Mouse (Mus musculus): ENCODE measurements around the gene Lins1. TPM values are rescaled to one million over a fixed set of nuclear protein-coding genes. Genes with fewer than 3 reads are reported as not detected.

The Lins1 gene
- polyA plus RNA-seq, 1 experiment, result 3.0 TPM

DNA sequence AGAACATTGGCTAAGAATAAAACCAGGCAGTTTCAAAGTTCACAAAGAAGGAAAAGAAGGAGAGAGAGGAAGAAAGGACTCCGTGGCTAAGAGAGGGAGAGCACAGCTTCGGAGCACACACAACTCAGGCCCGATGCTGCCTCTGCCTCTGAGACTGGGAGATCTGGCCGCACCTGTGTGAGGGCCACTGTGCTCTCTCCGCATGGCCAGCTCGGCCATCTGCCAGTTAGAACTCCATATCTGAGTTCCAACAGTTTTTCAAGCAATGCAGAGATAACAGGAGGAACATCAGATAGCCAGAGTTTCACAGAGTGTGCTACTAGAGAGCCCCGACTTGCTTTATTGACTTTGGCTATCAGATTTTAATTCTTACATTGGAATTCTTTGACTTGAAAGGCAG is 4.8 kb downstream of the Lins1 start:
- H3K4me1 ChIP-seq (ENCODE audit: control insufficient read depth, insufficient read depth, insufficient read length, low read length), result no peaks in the 10 kb centered on the region
- no peak overlapping the region for H3K4me3 ChIP-seq (ENCODE audit: insufficient read depth, low read depth, low read length)
- no peak overlapping the region for H3K27ac ChIP-seq (replicated peaks; ENCODE audit: low read depth, low read length)

DNA sequence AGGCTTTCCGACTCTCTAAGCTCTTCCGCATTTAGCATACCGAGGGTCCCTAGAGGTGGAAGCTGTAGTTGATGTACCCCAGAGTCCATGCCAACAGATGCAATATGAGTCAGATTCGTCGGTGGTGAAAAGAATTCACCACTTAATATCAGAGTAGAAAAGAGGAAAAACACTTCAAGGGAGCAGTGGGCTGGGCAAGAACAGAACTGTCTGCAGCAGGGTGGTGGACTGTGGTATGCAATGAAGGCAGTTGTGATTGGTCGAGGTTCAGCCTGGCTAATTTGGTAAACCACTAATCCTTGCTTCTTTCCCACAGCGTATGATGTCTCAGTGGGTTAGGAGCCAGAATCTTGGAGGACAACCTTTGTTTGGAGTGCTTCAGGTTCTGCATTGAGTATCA is 13.0 kb downstream of the Lins1 start:
- Histone ChIP-seq H3K4me3 (ENCODE audit: insufficient read depth, low read depth, low read length) (no peak overlapping the region), H3K27ac (replicated peaks; ENCODE audit: low read depth, low read length) (no peak overlapping the region), H3K4me1 (ENCODE audit: control insufficient read depth, insufficient read depth, insufficient read length, low read length) (no peaks in the 10 kb centered on the region)

DNA sequence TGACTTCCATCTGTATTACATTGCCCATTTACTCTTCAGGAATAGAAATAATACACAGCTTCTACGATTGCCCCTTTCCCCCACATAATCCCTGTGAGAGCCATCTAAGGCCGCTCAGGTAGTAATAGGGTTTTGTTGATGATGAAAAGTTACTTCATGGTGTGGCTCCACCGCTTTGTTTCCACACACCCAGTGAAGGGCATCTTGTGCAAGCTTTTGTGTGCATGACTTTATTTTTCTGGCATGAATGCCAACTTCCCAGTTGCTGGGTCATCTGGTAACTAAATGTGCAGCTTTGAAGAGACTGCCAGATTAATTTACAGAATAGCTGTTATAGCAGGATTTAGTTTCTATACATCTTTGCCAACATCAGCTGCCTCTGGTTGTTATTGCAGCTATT is 14.9 kb downstream of the Lins1 start:
- H3K4me1 ChIP-seq (ENCODE audit: control insufficient read depth, insufficient read depth, insufficient read length, low read length), result no peaks in the 10 kb centered on the region
- H3K27ac ChIP-seq (replicated peaks; ENCODE audit: low read depth, low read length), result no peak overlapping the region
- H3K4me3 ChIP-seq (ENCODE audit: insufficient read depth, low read depth, low read length), result no peak overlapping the region

DNA sequence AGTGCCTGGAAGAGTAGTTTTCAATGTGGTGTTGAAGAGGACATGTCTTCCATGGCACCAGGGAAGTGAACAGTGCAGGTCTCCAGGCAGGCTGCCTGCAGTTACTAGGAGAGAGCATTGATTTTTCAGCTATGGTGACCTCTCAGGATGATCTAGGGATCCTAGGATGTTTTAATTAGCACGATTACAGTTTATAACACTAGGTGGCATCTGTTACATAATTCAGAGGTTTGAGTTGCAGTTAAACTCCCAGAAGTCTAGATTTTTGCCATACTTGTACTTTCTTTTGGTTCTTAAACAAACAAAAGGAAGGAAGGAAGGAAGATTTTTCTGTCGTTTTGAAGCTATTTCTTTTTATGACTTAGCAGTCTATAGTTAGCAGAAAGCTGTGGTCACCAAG is 21.5 kb downstream of the Lins1 start:
- no peak overlapping the region for H3K27ac ChIP-seq (replicated peaks; ENCODE audit: low read depth, low read length)
- H3K4me3 ChIP-seq (ENCODE audit: insufficient read depth, low read depth, low read length), result no peak overlapping the region
- H3K4me1 ChIP-seq (ENCODE audit: control insufficient read depth, insufficient read depth, insufficient read length, low read length), result no peaks in the 10 kb centered on the region

DNA sequence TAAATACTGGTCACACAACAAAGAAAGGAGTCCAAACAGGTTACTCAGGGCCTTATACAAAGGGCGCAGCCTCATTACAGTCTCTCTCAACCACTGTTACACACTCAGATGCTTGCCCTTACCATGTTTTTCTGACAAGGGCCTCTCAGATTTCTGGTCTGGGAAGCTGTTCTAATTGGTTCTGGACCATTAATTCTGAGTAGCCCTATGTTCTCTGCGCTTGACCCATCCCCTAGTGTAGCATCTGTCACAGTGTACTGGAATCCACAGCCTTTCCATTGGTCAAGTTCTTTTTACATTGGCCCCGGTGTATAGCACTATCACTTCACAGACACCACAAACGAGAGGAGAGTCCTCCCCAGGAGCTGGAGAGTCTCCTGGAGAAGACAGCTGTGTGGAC is 34.8 kb downstream of the Lins1 start:
- Histone ChIP-seq H3K27ac (replicated peaks; ENCODE audit: low read depth, low read length) (no peak overlapping the region), H3K4me1 (ENCODE audit: control insufficient read depth, insufficient read depth, insufficient read length, low read length) (no peaks in the 10 kb centered on the region), H3K4me3 (ENCODE audit: insufficient read depth, low read depth, low read length) (no peak overlapping the region)

DNA sequence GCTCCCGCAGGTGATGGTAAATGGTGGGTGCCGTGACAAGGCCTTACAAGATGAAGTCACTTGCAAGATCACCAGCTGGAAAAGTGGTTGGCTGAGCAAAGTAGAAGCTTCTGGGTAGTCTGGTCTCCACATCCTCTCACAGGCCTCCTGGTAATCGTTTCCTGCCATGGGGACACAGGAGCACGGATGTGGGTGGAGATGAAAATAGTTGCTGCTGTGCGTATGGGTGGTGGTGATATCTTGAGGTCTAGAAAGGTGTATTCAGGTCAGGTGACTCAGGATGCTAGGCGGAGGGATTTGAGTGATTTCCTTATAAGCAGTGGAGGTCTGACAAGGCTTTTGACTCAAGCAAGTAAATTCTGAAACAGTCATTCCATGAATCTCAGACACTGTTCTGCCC is 35.3 kb downstream of the Lins1 start:
- H3K27ac ChIP-seq (replicated peaks; ENCODE audit: low read depth, low read length), result no peak overlapping the region
- no peaks in the 10 kb centered on the region for H3K4me1 ChIP-seq (ENCODE audit: control insufficient read depth, insufficient read depth, insufficient read length, low read length)
- no peak overlapping the region for H3K4me3 ChIP-seq (ENCODE audit: insufficient read depth, low read depth, low read length)

DNA sequence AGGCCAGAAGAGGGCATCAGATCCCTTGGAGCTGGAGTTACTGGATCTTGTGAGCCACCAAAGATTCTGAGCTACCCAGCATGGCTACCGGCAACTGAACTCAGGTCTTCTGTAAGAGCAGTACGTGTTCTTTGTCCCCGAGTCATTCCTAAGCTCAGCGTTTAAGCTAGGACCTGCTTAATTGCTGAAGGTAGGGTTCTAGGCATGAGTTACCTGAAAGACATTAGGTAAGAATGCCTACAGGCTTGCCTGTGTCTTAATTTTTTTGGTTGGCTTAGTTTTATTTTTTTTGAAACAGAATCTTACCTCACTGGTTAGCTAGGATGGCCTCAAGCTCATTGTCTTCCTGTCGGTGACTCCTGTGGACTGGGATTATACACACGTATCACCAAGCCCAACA is 38.4 kb downstream of the Lins1 start:
- Histone ChIP-seq H3K27ac (replicated peaks; ENCODE audit: low read depth, low read length) (no peak overlapping the region), H3K4me1 (ENCODE audit: control insufficient read depth, insufficient read depth, insufficient read length, low read length) (no peaks in the 10 kb centered on the region), H3K4me3 (ENCODE audit: insufficient read depth, low read depth, low read length) (no peak overlapping the region)

DNA sequence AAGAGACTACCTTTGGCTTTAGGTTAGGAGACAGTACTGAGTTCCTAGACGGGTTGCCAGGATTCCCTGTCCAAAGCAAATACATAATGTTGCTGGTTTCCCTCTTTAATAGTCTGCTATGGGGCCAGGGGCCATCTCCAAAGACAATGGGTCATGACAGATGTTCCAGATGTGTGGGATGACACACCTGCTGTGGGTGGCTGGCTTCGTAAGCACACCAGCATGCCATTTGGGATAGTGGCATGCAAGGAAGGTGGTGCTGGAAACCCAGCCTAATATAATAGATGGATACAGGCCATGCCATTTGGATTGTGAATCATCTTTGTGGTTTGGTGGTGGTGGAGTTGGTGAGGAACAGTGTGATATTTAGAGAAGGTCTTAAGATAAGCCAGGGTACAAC is 39.5 kb downstream of the Lins1 start:
- H3K4me1 ChIP-seq (ENCODE audit: control insufficient read depth, insufficient read depth, insufficient read length, low read length), result no peaks in the 10 kb centered on the region
- no peak overlapping the region for H3K27ac ChIP-seq (replicated peaks; ENCODE audit: low read depth, low read length)
- no peak overlapping the region for H3K4me3 ChIP-seq (ENCODE audit: insufficient read depth, low read depth, low read length)

DNA sequence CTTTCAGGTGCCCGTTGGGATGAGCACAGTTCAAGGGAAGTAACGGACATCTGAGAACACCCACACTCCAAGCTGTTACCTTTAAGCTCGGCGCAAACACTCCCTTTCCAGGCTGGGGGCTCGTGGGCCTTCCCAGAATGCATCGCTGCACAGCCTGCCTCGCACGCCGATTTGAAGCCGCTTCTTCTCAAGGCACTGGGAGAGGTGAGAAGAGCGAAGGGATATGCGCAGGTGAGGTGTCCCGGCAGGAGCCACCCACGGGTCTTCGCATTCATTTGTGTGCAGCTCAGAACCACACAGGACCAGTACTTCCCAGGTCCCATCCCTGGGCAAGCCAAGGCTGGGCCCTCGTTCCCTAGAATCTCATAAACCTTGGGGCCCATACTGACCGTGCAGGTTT is 43.7 kb downstream of the Lins1 start:
- Histone ChIP-seq H3K4me3 (ENCODE audit: insufficient read depth, low read depth, low read length) (no peak overlapping the region), H3K27ac (replicated peaks; ENCODE audit: low read depth, low read length) (no peak overlapping the region), H3K4me1 (ENCODE audit: control insufficient read depth, insufficient read depth, insufficient read length, low read length) (no peaks in the 10 kb centered on the region)

DNA sequence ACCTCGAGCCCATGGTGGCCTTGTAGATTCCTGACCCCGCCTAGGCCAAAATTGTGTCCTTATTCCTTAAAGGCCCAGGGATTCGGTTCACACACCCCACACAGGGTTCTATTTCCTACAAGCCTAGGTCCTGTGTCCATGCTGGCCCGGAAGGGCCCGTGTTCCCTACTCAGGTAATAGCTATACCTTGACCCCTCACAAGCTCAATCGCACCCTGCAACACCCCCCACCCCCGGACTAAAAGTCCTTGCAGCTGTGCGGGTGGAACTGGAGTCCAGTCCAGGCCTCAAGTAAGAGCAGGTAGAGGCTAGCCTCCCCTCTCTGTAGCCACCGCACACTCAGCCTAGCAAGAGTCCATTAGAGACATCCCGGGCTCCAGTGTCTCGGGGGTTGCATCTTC is 44.2 kb downstream of the Lins1 start:
- Histone ChIP-seq H3K27ac (replicated peaks; ENCODE audit: low read depth, low read length) (no peak overlapping the region), H3K4me3 (ENCODE audit: insufficient read depth, low read depth, low read length) (no peak overlapping the region), H3K4me1 (ENCODE audit: control insufficient read depth, insufficient read depth, insufficient read length, low read length) (no peaks in the 10 kb centered on the region)

DNA sequence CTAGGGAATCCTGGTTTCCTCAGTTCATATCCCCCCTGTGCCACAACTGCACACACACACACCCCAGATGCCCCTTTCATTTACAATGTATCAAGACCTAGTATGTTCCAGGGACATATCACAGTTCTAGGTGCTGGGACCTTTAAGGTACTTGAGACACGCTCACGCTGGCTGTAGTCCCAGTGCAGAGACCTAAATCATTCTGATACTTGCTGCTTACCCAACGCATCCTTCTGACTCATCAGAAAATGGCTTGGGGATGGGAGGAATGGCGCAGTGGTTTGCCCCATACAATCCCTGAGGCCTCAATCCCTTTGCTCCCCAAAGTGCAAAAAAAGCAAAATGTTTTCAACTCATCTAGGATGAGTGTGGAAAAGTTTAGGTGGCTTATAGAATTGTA is 44.8 kb downstream of the Lins1 start:
- Histone ChIP-seq H3K4me3 (ENCODE audit: insufficient read depth, low read depth, low read length) (no peak overlapping the region), H3K4me1 (ENCODE audit: control insufficient read depth, insufficient read depth, insufficient read length, low read length) (no peaks in the 10 kb centered on the region), H3K27ac (replicated peaks; ENCODE audit: low read depth, low read length) (no peak overlapping the region)

DNA sequence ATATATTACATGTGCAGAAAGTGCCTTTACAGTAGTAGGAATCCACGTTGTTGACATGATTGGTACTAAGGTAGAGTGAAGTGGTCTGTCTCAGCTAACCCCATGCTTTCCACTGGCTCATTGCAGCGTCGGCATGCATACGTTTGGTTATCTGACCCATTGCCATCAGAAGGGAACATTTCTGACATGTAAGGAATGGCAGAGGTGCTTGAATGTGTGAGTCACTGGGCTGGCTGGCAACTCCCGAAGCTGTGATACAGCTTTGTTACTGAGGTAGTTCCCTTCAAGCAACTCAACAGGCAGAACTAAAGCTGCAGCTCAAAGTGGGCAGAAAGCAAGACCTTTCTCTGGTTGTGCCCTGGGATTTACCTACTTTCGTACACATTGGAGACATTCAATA is 45.3 kb downstream of the Lins1 start:
- Histone ChIP-seq H3K4me1 (ENCODE audit: control insufficient read depth, insufficient read depth, insufficient read length, low read length) (no peaks in the 10 kb centered on the region), H3K4me3 (ENCODE audit: insufficient read depth, low read depth, low read length) (no peak overlapping the region), H3K27ac (replicated peaks; ENCODE audit: low read depth, low read length) (no peak overlapping the region)

DNA sequence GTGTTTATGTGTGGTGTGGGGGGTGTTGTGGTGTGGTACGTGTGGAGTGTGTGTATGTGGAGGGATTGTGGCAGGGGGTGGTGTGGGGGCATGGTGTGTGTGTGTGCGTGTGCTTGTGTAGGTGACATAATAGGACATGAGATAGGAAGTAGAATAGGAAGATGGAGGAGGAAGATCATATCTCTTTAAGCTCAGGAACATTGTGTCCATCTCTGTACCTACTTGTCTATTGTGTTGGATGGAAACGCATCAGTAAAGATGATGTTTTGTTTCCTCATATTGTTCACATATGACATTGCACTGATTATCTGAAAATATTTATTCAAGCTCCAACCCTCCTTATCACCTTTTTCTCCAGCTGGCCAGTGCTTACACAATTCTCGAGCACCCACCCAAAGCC is 47.7 kb downstream of the Lins1 start:
- Histone ChIP-seq H3K4me3 (ENCODE audit: insufficient read depth, low read depth, low read length) (no peak overlapping the region), H3K4me1 (ENCODE audit: control insufficient read depth, insufficient read depth, insufficient read length, low read length) (no peaks in the 10 kb centered on the region), H3K27ac (replicated peaks; ENCODE audit: low read depth, low read length) (no peak overlapping the region)

DNA sequence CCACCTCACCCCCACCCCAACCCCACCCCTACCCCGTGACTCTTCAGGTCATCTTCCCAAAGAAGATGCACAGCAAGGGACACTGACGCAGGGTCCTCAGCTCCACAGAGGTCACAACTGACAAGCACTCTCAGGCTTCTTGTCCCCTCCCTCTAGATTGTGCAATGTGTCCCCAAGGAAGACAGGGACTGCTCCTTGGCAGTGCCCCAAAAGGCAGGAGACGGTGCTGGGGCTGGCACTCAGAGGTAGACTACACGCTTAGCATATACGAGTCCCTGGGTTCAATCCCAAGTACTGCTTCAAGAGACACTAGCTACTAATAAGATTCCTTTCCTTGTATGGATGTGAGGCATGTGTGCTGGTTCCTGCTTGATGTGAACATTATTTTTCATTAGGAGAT is 51.3 kb downstream of the Lins1 start:
- H3K4me3 ChIP-seq (ENCODE audit: insufficient read depth, low read depth, low read length), result no peak overlapping the region
- H3K4me1 ChIP-seq (ENCODE audit: control insufficient read depth, insufficient read depth, insufficient read length, low read length), result no peaks in the 10 kb centered on the region
- no peak overlapping the region for H3K27ac ChIP-seq (replicated peaks; ENCODE audit: low read depth, low read length)

DNA sequence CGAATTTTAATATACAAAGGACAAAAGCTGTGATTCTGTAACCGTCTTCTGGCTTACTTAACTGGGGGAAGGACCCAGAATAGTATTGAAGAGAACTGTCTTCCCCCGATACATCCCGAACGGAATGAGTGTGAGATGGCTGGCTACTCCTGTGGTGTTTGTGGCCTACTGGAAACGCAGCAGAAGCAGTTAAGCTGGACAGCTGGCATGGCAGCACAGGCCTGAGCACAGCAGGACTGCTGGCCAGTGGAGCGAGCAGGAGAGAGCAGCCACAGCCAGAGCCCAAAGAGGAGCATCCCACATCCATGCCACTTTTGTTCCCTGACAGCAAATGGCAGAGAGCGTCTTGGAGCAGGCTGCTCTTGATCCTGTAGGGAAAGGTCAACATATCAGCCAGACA is 51.7 kb downstream of the Lins1 start:
- Histone ChIP-seq H3K27ac (replicated peaks; ENCODE audit: low read depth, low read length) (no peak overlapping the region), H3K4me3 (ENCODE audit: insufficient read depth, low read depth, low read length) (no peak overlapping the region), H3K4me1 (ENCODE audit: control insufficient read depth, insufficient read depth, insufficient read length, low read length) (no peaks in the 10 kb centered on the region)

DNA sequence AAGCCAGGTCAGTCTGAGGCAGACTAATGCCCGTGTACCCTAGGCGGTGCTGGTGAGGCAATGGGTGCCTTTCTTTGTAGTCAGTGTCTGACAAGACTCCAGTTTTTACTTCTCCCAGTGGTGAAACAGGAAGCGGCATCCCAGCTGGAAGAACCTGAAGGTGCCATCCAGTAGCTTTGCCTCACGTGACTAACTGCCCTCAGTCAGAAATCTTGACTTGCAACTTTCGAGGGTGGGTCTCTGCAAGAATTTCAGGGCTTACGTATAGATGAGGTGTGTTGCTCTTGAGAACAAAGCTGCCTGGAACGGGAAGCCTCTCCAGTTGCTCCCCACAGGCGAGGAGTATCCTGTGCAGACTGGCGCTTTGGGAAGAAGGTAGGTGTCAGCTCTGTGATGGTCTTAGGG is 53.7 kb downstream of the Lins1 start, which contains the start of gene Cers3:
Gene Cers3 (plus strand): TSS at position 128 of the 405 bp plus-strand sequence.
- Histone ChIP-seq H3K4me3 (ENCODE audit: insufficient read depth, low read depth, low read length) (no peak within 1 kb of the TSS), H3K4me1 (ENCODE audit: control insufficient read depth, insufficient read depth, insufficient read length, low read length) (no peaks in the 10 kb centered on the region), H3K27ac (replicated peaks; ENCODE audit: low read depth, low read length) (no peak within 1 kb of the TSS)

DNA sequence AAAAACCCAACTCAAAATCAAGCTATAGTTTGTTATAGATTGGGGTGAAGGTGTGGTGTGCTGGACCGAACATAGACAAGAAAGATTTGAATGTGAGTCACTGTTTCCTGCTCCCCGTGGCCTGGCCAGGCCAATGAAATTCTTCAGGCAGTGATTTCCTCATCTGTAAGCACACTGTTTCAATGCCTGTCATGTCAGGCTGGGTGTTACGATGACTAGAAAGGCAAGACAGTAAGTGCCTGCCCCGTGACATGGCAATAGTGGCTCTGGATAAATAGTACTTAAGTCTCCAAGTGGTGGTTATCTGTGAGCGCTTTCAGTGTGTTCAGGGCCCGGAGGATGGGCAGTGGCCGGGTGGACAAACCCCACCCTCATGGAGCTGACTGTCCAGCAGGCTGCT is 57.3 kb downstream of the Lins1 start:
- Histone ChIP-seq H3K4me1 (ENCODE audit: control insufficient read depth, insufficient read depth, insufficient read length, low read length) (no peaks in the 10 kb centered on the region), H3K4me3 (ENCODE audit: insufficient read depth, low read depth, low read length) (no peak overlapping the region), H3K27ac (replicated peaks; ENCODE audit: low read depth, low read length) (no peak overlapping the region)
